Comparison of ENCODE assay signal across 9 mouse cellular contexts in the genomic region with DNA sequence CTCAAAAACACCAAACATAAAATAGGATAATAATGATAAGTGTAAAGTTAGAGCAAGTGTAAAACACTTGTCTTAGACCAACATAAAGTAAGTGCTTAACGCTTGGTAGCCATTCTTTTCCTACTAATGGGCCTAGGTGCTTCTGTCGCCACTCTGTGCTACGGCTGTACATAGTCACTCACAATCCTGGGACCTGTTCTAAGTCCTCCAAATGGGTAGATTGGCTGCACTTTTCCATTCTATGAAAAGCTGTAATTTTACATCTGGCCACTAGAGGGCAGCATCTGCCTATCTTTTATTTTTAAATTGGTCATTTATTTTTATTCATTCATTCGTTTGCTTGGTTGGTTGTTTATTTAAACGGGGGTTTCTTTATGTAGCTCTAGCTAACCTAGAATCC. TPM values are rescaled to one million over a fixed set of nuclear protein-coding genes. Genes with fewer than 3 reads are reported as not detected.
A peak's percentile ranks its signal among the peaks of the same experiment; 100 is the strongest.
DNase-seq lines count a peak whose midpoint lies in the region; ATAC-seq and TF ChIP-seq lines count a peak whose summit lies in the region.
"Had no signal": no experiment of that assay in that cellular context is flagged by ENCODE, and none has a peak within 500 bp of the region (broad histone marks: within the 10 kb centered on the region; RNA-seq: fewer than 3 reads in every experiment).

No protein-coding gene starts in this region.

- TF ChIP-seq CTCF in Patski (IDR thresholded peaks at IDR 0.05), result peak; percentile 59
- no peak for TF ChIP-seq CTCF in thymus, adult 2 months (IDR thresholded peaks at IDR 0.05; ENCODE audit: borderline replicate concordance, control insufficient read depth, extremely low read depth, insufficient read depth, low read length, poor library complexity)

- no peak overlapping the region for H3K4me3 ChIP-seq in thymus, adult 2 months (ENCODE audit: control insufficient read depth, insufficient read depth, low read length)

- H3K27ac ChIP-seq in thymus, adult 2 months (ENCODE audit: control insufficient read depth, insufficient read depth, low read length), result no peak overlapping the region

- POLR2A ChIA-PET in Patski (lab: Charles Lee), result no interaction called here

- H3K4me1 ChIP-seq in thymus, adult 2 months (replicated peaks; ENCODE audit: control insufficient read depth, insufficient read depth, low read length), result no peaks in the 10 kb centered on the region

- WGBS in thymus, adult 2 months, result 10% methylated on average over 5 of the region's 5 CpGs

- no peaks in the 10 kb centered on the region for H3K36me3 ChIP-seq in thymus, adult 2 months (ENCODE audit: control insufficient read depth, insufficient read depth, low read length)

- no peaks in the 10 kb centered on the region for H3K27me3 ChIP-seq in Patski
- H3K27me3 ChIP-seq in thymus, adult 2 months (ENCODE audit: control insufficient read depth, insufficient read depth, low read length), result no peaks in the 10 kb centered on the region

- peak; percentile 41 for DNase-seq in embryo, embryonic 11 days
- no peak for DNase-seq in embryo, embryonic 9.5 days (ENCODE audit: extremely low spot score)
- DNase-seq in left cerebral cortex, postnatal 14 days (ENCODE audit: low spot score in 2 of 2), result peak; percentile 32 to 35
- no peak for DNase-seq in left cerebral cortex, adult 9 months (ENCODE audit: low spot score in 2 of 2)
- no peak for DNase-seq in Patski (ENCODE audit: low read depth, low spot score)
- no peak for DNase-seq in adrenal gland, postnatal 4 days (ENCODE audit: low spot score in 2 of 2)
- DNase-seq in thymus, adult 2 months, result no peak
- DNase-seq: thymus, postnatal 36 days had no signal

- in situ Hi-C loops in Patski (cut with MboI; ENCODE audit: low pct_unique_long_range_greater_than_20kb), result loop anchor here (5.0 to 25.0 kb wide), 2 partner anchors 235 to 505 kb away; no protein-coding TSS in a partner anchor

- ATAC-seq in Patski, result no peak
- ATAC-seq in megakaryocyte progenitor cell, adult 5-6 weeks (replicated peaks; ENCODE audit: poor library complexity), result peak; percentile 37; the same call in 1 of the 2 replicates

- intact Hi-C loops in left cerebral cortex, postnatal 14 days (cut with DNase I), result loop anchor here (2.0 to 10.0 kb wide), 4 partner anchors 39 to 567 kb away; a partner anchor contains a TSS

- CTCF ChIA-PET in Patski (lab: Charles Lee), result interaction anchor here (0.9 to 1.5 kb wide), 5 partner anchors 8 to 516 kb away, joined by 3 read pairs; no protein-coding TSS in a partner anchor

- TF ChIP-seq POLR2A in thymus, adult 2 months (IDR thresholded peaks at IDR 0.05; ENCODE audit: control insufficient read depth, extremely low read depth, insufficient read depth, low read length, poor library complexity), result no peak

RNA-seq across cellular contexts. Expression of a gene that starts 44.9 kb away (rescaled TPM):
- 10 to 100 TPM; 36.3 to 39.5 TPM for total RNA-seq in left cerebral cortex, postnatal 14 days (2021)
- 292 TPM for polyA plus RNA-seq in Patski (2021)
- 8.8 and 14.1 TPM in 2 replicates for total RNA-seq in megakaryocyte progenitor cell, adult 5-6 weeks (2015)
- 1.8 and 2.6 TPM in 2 replicates for total RNA-seq in megakaryocyte progenitor cell, adult 5-6 weeks (2017)
- 100 to 1,000 TPM; 264 to 275 TPM for total RNA-seq in adrenal gland, postnatal 4 days (2021)
- 253 and 297 TPM in 2 replicates for polyA plus RNA-seq in thymus, adult 2 months (2012; rRNA removed)

Comparison
In these comparisons a context has a peak if more than half of its experiments do, and no peak if none do; other contexts are left out.
1. DNase-seq: peak in embryo, embryonic 11 days (single experiment) and left cerebral cortex, postnatal 14 days (2 of 2); none in embryo, embryonic 9.5 days (single experiment), left cerebral cortex, adult 9 months (0 of 2), Patski (single experiment), adrenal gland, postnatal 4 days (0 of 2) and thymus, adult 2 months (single experiment).
2. RNA of a gene that starts 44.9 kb away (total RNA-seq): 264 to 275 TPM in adrenal gland, postnatal 4 days; 36.3 to 39.5 TPM in left cerebral cortex, postnatal 14 days and 1.8 to 14.1 TPM in megakaryocyte progenitor cell, adult 5-6 weeks; every median in the first group is over 4 times any median in the second.